In the genomic region with DNA sequence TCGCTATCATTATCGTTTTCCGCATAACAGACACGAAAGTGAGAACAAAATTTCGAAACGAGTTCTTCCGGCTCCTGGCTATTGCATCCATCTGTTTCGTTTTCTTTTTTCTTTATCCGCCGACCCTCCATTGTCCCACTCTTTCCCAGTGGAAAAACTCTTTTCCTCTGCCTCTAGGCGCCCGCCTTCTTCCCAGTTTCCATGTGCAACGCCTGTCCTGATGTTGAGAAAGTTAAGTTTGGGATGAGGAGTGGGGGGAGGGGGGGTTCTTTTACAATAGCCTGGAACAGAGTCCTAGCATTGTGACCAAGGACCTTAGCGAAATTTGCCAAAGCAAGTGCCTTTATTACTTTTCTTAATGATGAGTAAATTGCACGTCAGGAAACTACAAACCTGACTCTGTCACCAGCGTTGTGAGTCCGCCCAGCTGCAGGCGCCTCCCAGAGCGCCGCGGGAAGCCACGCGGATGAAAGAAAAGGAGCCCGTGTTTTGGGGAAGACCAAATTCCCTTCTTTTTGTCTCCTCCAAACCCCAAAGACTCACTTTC, we compare ENCODE assay signal across 8 mouse cellular contexts. TPM values are rescaled to one million over a fixed set of nuclear protein-coding genes. Genes with fewer than 3 reads are reported as not detected.
DNase-seq lines count a peak whose midpoint lies in the region; ATAC-seq and TF ChIP-seq lines count a peak whose summit lies in the region.

No protein-coding gene starts in this region.

- peak overlapping the region; percentile 55 for H3K9ac ChIP-seq in kidney, embryonic 15.5 days
- H3K9ac ChIP-seq in liver, postnatal 0 days (replicated peaks) = peak overlapping the region; percentile 50

- peaks cover 5% of the 10 kb centered on the region; the same call in 1 of the 2 replicates for H3K27me3 ChIP-seq in kidney, embryonic 15.5 days
- H3K27me3 ChIP-seq in liver, postnatal 0 days (ENCODE audit: insufficient read depth, low read length) = peaks cover 26% of the 10 kb centered on the region

- WGBS in kidney, embryonic 15.5 days = under 1% methylated on average over 24 of the region's 24 CpGs
- under 1% methylated on average over 24 of the region's 24 CpGs for WGBS in liver, postnatal 0 days (ENCODE audit: insufficient replicate concordance)

- ATAC-seq in kidney, embryonic 15.5 days (replicated peaks; ENCODE audit: low FRiP score) = no peak
- peak; percentile 33 for ATAC-seq in activated CD4-positive, CD25-positive, alpha-beta regulatory T cell, adult 4 months
- peak; percentile 11; the same call in 1 of the 2 replicates for ATAC-seq in granulocyte monocyte progenitor cell, adult 5-6 weeks (replicated peaks; ENCODE audit: poor library complexity, severe bottlenecking)
- ATAC-seq in liver, postnatal 0 days = peak; percentile 42; the same call in 1 of the 2 replicates

- peak overlapping the region; percentile 61 for H3K4me3 ChIP-seq in kidney, embryonic 15.5 days (replicated peaks)
- peak overlapping the region; percentile 62 for H3K4me3 ChIP-seq in liver, postnatal 0 days (ENCODE audit: low read depth, low read length)

- H3K9me3 ChIP-seq in kidney, embryonic 15.5 days (replicated peaks) = no peaks in the 10 kb centered on the region
- no peaks in the 10 kb centered on the region for H3K9me3 ChIP-seq in liver, postnatal 0 days (ENCODE audit: low read length)

- peak overlapping the region; percentile 92 for H3K4me2 ChIP-seq in kidney, embryonic 15.5 days
- H3K4me2 ChIP-seq in liver, postnatal 0 days (ENCODE audit: low read depth, low read length) = peak overlapping the region; percentile 79

- no peak for DNase-seq in kidney, postnatal 10 days
- DNase-seq in liver, postnatal 0 days = no peak
- no peak for DNase-seq in left cerebral cortex, adult 9 months (ENCODE audit: low spot score in 2 of 2)
- no peak for DNase-seq in left cerebral cortex, postnatal 14 days (ENCODE audit: low spot score in 2 of 2)
- DNase-seq in adrenal gland, adult 18-20 months (ENCODE audit: low spot score in 2 of 2) = no peak

- H3K36me3 ChIP-seq in kidney, embryonic 15.5 days = no peaks in the 10 kb centered on the region
- no peaks in the 10 kb centered on the region for H3K36me3 ChIP-seq in liver, postnatal 0 days (replicated peaks; ENCODE audit: insufficient read depth, low read length)

- peaks cover 29% of the 10 kb centered on the region for H3K4me1 ChIP-seq in kidney, embryonic 15.5 days
- H3K4me1 ChIP-seq in liver, postnatal 0 days (ENCODE audit: insufficient read depth) = peaks cover 23% of the 10 kb centered on the region

- TF ChIP-seq EP300 in liver, postnatal 0 days (IDR thresholded peaks at IDR 0.05; ENCODE audit: low read depth) = no peak

- intact Hi-C loops in left cerebral cortex, postnatal 14 days (cut with DNase I) = loop anchor here (5.0 kb wide), 2 partner anchors 348 to 1103 kb away; a partner anchor contains a TSS

- peak overlapping the region; percentile 92 for H3K27ac ChIP-seq in kidney, embryonic 15.5 days
- H3K27ac ChIP-seq in liver, postnatal 0 days (ENCODE audit: low read depth) = peak overlapping the region; percentile 58; the same call in 1 of the 2 replicates

- TF ChIP-seq CTCF in liver, postnatal 0 days (IDR thresholded peaks at IDR 0.05; ENCODE audit: low read depth) = no peak

RNA-seq across cellular contexts. Expression of a gene that starts 2.5 kb away (rescaled TPM):
- 73.2 and 73.8 TPM in 2 replicates for polyA plus RNA-seq in kidney, embryonic 15.5 days (2015; fragmentation: Nextera tagmentation; extraction: Ambion mirVana)
- polyA plus RNA-seq in activated CD4-positive, CD25-positive, alpha-beta regulatory T cell, adult 4 months (2017; shearing (Covaris generic)) = under 1 TPM in 1 of 2 experiments, not detected in 1; 0.58 TPM
- total RNA-seq in granulocyte monocyte progenitor cell, adult 5-6 weeks (2014; fragmentation: Nextera tagmentation) = 0.43 and 0.68 TPM in 2 replicates
- 0.34 and 0.72 TPM in 2 replicates for total RNA-seq in granulocyte monocyte progenitor cell, adult 5-6 weeks (2017)
- polyA plus RNA-seq in liver, postnatal 0 days (2015; fragmentation: Nextera tagmentation; extraction: Ambion mirVana) = 0.89 and 1.2 TPM in 2 replicates
- 10 to 100 TPM; 21.2 to 23.3 TPM for total RNA-seq in left cerebral cortex, postnatal 14 days (2021)
- total RNA-seq in adrenal gland, adult 18-20 months (2021) = 1 to 10 TPM; 1.7 to 4.7 TPM
